Mouse (Mus musculus) liver, adult 2 months (tissue): ENCODE data around the gene Hmox2.

Source experiments
- CTCF ChIP-seq: fragments of 200-500 bp; IDR thresholded peaks from 2 replicates; pipeline ENCODE4 v1.5.1; 2011; ENCODE audit warnings: low read depth, low read length, control low read depth
- POLR2A ChIP-seq: fragments of 200-500 bp; IDR thresholded peaks from 2 replicates; pipeline ENCODE4 v1.6.1; 2011; ENCODE audit warnings: low read length, control low read depth; ENCODE audit not compliant: insufficient read depth; ENCODE audit errors: extremely low read depth

DNA sequence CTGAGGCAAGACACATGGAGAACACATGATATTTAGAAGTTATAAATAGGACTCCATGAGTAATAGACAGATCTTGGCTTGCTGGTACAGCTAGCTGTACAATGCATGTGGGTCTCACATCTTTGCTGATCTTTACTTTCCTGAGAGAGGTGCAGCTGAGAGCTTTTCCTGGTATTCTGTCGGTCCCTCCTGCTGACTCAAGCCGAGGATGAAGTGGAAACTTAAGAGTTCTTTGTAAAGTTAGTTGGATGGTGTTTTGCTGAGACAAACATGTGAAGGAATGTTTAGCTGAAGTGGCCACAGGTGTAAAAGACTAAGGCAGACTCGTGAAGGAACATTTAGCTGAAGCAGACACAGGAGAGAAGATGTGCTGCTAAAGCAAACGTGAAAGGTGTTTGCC is 70.5 kb downstream of the Hmox2 start:
- TF ChIP-seq POLR2A (no peak), CTCF (no peak)
